Mouse (Mus musculus) heart, embryonic 16.5 days (tissue): ENCODE data around the gene Lyst. TPM values are rescaled to one million over a fixed set of nuclear protein-coding genes. Genes with fewer than 3 reads are reported as not detected.
A peak's percentile ranks its signal among the peaks of the same experiment; 100 is the strongest.
"Not testable (repeated sequence)": the region's sequence is repeated elsewhere in the genome, so short reads cannot be mapped to it uniquely, and the experiment has no call there.

Experiments used
- ATAC-seq: fragments of 200-750 bp; cut with Nextera tagmentation; replicated peaks from 2 replicates; pipeline ENCODE4 v1.8.0; 2017; ENCODE audit warnings: moderate number of reproducible peaks; ENCODE audit not compliant: insufficient read depth, low FRiP score; ENCODE audit errors: extremely low read depth
- H3K27ac ChIP-seq: fragments of 300-500 bp; sonication (generic); 2 replicates; pipeline ENCODE4 v1.5.1; 2014; ENCODE audit warnings: mild to moderate bottlenecking, low read length, control low read depth, moderate library complexity
- H3K27me3 ChIP-seq: fragments of 300-500 bp; sonication (generic); 2 replicates; pipeline ENCODE4 v1.6.1; 2014; ENCODE audit warnings: low read length, mixed read lengths; ENCODE audit not compliant: control insufficient read depth, insufficient read depth
- H3K36me3 ChIP-seq: fragments of 300-500 bp; sonication (generic); 2 replicates; pipeline ENCODE4 v1.6.1; 2014; ENCODE audit not compliant: control insufficient read depth, insufficient read depth
- H3K4me1 ChIP-seq: fragments of 300-500 bp; sonication (generic); 2 replicates; pipeline ENCODE4 v1.6.1; 2014; ENCODE audit warnings: low read length, mixed read lengths; ENCODE audit not compliant: control insufficient read depth, insufficient read depth
- H3K4me2 ChIP-seq: fragments of 300-500 bp; sonication (generic); 2 replicates; pipeline ENCODE4 v1.6.1; 2014; ENCODE audit warnings: low read depth, mild to moderate bottlenecking, control low read depth, low read length
- H3K4me3 ChIP-seq: fragments of 300-500 bp; sonication (generic); 2 replicates; pipeline ENCODE4 v1.5.1; 2014; ENCODE audit warnings: mild to moderate bottlenecking, control low read depth, low read length
- H3K9ac ChIP-seq: fragments of 300-500 bp; sonication (generic); 2 replicates; pipeline ENCODE4 v1.6.1; 2014; ENCODE audit warnings: low read length, control low read depth
- H3K9me3 ChIP-seq: fragments of 300-500 bp; sonication (generic); replicated peaks from 2 replicates; pipeline ENCODE4 v1.6.1; 2016; ENCODE audit warnings: low read length; ENCODE audit not compliant: control insufficient read depth
- WGBS: fragments of 180-500 bp; shearing (Covaris S2); extraction: QIAGEN DNeasy Blood & Tissue Kit; methylation state at CpG from one replicate; pipeline ENCODE4 v1.1.7; 2014; 5-methylcytosine and 5-hydroxymethylcytosine counted together
- polyA plus RNA-seq: library from polyadenylated mRNA; unstranded; fragments of >200 nt; fragmentation: Nextera tagmentation; extraction: Ambion mirVana; gene quantifications from 2 replicates; pipeline ENCODE4 v1.2.1, GENCODE M21; 2015

Gene Lyst
- polyA plus RNA-seq: 3.2 TPM in 2 replicates

GRCm38 (mm10) chr13:13590048-13591011 is at the start of gene Lyst:
TSS of gene Lyst (plus strand) at chr13:13590397.
- Histone ChIP-seq H3K36me3 (no peaks in the 10 kb centered on the region), H3K4me1 (peaks cover 11% of the 10 kb centered on the region), H3K4me2 (peak within 1 kb of the TSS; percentile 96), H3K9me3 (no peaks in the 10 kb centered on the region), H3K27me3 (no peaks in the 10 kb centered on the region), H3K9ac (peak within 1 kb of the TSS; percentile 89), H3K27ac (peak within 1 kb of the TSS; percentile 86), H3K4me3 (peak within 1 kb of the TSS; percentile 92)
- peak; percentile 99 for ATAC-seq
- WGBS: under 1% methylated on average over 85 of the region's 88 CpGs

- WGBS: 91% methylated on average over 10 of the region's 10 CpGs
- not testable (repeated sequence) for H3K9ac ChIP-seq, H3K36me3 ChIP-seq, H3K4me3 ChIP-seq, H3K4me2 ChIP-seq, H3K27ac ChIP-seq, H3K4me1 ChIP-seq, ATAC-seq, H3K27me3 ChIP-seq, H3K9me3 ChIP-seq
Measured at GRCm38 (mm10) chr13:13543073-13543472, 47.1 kb upstream of the Lyst start.

- H3K9ac ChIP-seq: no peak overlapping the region
- H3K4me2 ChIP-seq: no peak overlapping the region
- H3K27ac ChIP-seq: no peak overlapping the region
- 43% methylated on average over 3 of the region's 3 CpGs for WGBS
- H3K36me3 ChIP-seq: no peaks in the 10 kb centered on the region
- H3K4me1 ChIP-seq: 0 out of 2 replicates have a peak, but pooled peaks cover 4% of the 10 kb centered on the region
- 0 out of 2 replicates have a peak, but pooled peaks cover 2% of the 10 kb centered on the region for H3K9me3 ChIP-seq
- no peaks in the 10 kb centered on the region for H3K27me3 ChIP-seq
- ATAC-seq: no peak
- no peak overlapping the region for H3K4me3 ChIP-seq
Measured at GRCm38 (mm10) chr13:13546792-13547191, 43.4 kb upstream of the Lyst start.

GRCm38 (mm10) chr13:13547889-13548288 is 42.3 kb upstream of the Lyst start:
- no peaks in the 10 kb centered on the region for H3K36me3 ChIP-seq
- 0 out of 2 replicates have a peak, but pooled peaks cover 4% of the 10 kb centered on the region for H3K4me1 ChIP-seq
- H3K27me3 ChIP-seq: no peaks in the 10 kb centered on the region
- 88% methylated on average over 4 of the region's 4 CpGs for WGBS
- no peak overlapping the region for H3K4me3 ChIP-seq
- no peak overlapping the region for H3K27ac ChIP-seq
- 0 out of 2 replicates have a peak, but pooled peaks cover 2% of the 10 kb centered on the region for H3K9me3 ChIP-seq
- no peak overlapping the region for H3K4me2 ChIP-seq
- no peak overlapping the region for H3K9ac ChIP-seq
- no peak for ATAC-seq

GRCm38 (mm10) chr13:13548431-13549190 is 41.6 kb upstream of the Lyst start:
- 0 out of 2 replicates have a peak, but pooled peaks cover 4% of the 10 kb centered on the region for H3K4me1 ChIP-seq
- no peak overlapping the region for H3K4me3 ChIP-seq
- 0 out of 2 replicates have a peak, but pooled peaks cover 2% of the 10 kb centered on the region for H3K9me3 ChIP-seq
- no peak overlapping the region for H3K27ac ChIP-seq
- no peaks in the 10 kb centered on the region for H3K27me3 ChIP-seq
- no peaks in the 10 kb centered on the region for H3K36me3 ChIP-seq
- H3K9ac ChIP-seq: no peak overlapping the region
- no peak overlapping the region for H3K4me2 ChIP-seq
- ATAC-seq: no peak
- WGBS: 70% methylated on average over 6 of the region's 6 CpGs

- H3K4me2 ChIP-seq: no peak overlapping the region
- ATAC-seq: peak; percentile 49; the same call in 1 of the 2 replicates
- H3K4me1 ChIP-seq: 0 out of 2 replicates have a peak, but pooled peaks cover 4% of the 10 kb centered on the region
- H3K4me3 ChIP-seq: no peak overlapping the region
- H3K9ac ChIP-seq: no peak overlapping the region
- no peaks in the 10 kb centered on the region for H3K36me3 ChIP-seq
- no peak overlapping the region for H3K27ac ChIP-seq
- H3K9me3 ChIP-seq: 0 out of 2 replicates have a peak, but pooled peaks cover 2% of the 10 kb centered on the region
- WGBS: 55% methylated on average over 9 of the region's 9 CpGs
- H3K27me3 ChIP-seq: no peaks in the 10 kb centered on the region
Measured at GRCm38 (mm10) chr13:13549687-13550660, 40.2 kb upstream of the Lyst start.

GRCm38 (mm10) chr13:13552020-13552419 is 38.2 kb upstream of the Lyst start:
- H3K27ac ChIP-seq: no peak overlapping the region
- no peaks in the 10 kb centered on the region for H3K36me3 ChIP-seq
- no peak overlapping the region for H3K4me2 ChIP-seq
- no peak overlapping the region for H3K9ac ChIP-seq
- WGBS: 47% methylated on average over 3 of the region's 3 CpGs
- 0 out of 2 replicates have a peak, but pooled peaks cover 2% of the 10 kb centered on the region for H3K9me3 ChIP-seq
- H3K4me3 ChIP-seq: no peak overlapping the region
- no peak for ATAC-seq
- 0 out of 2 replicates have a peak, but pooled peaks cover 2% of the 10 kb centered on the region for H3K4me1 ChIP-seq
- H3K27me3 ChIP-seq: no peaks in the 10 kb centered on the region

GRCm38 (mm10) chr13:13553660-13554059 is 36.5 kb upstream of the Lyst start:
- no peak overlapping the region for H3K4me3 ChIP-seq
- WGBS: 42% methylated on average over 1 of the region's 1 CpGs

More at GRCm38 (mm10) chr13:13553660-13554059, 36.5 kb upstream of the Lyst start:
- H3K4me2 ChIP-seq: no peak overlapping the region
- H3K27ac ChIP-seq: no peak overlapping the region
- ATAC-seq: no peak
- H3K4me1 ChIP-seq: 0 out of 2 replicates have a peak, but pooled peaks cover 2% of the 10 kb centered on the region
- H3K36me3 ChIP-seq: no peaks in the 10 kb centered on the region
- H3K27me3 ChIP-seq: no peaks in the 10 kb centered on the region
- H3K9me3 ChIP-seq: no peaks in the 10 kb centered on the region
- H3K9ac ChIP-seq: no peak overlapping the region
